Mouse (Mus musculus) hindbrain, embryonic 12.5 days (tissue): ENCODE data around the gene Vgll3. TPM values are rescaled to one million over a fixed set of nuclear protein-coding genes. Genes with fewer than 3 reads are reported as not detected.

Experiments
- ATAC-seq: fragments of 200-750 bp; cut with Nextera tagmentation; 2 replicates; pipeline ENCODE4 v1.8.0; 2017; ENCODE audit warnings: moderate TSS enrichment; ENCODE audit not compliant: low FRiP score
- H3K27ac ChIP-seq: fragments of 300-500 bp; sonication (generic); 2 replicates; pipeline ENCODE4 v1.5.1; 2016; ENCODE audit warnings: mild to moderate bottlenecking
- H3K27me3 ChIP-seq: fragments of 300-500 bp; sonication (generic); 2 replicates; pipeline ENCODE4 v1.6.1; 2016; ENCODE audit warnings: mild to moderate bottlenecking
- H3K36me3 ChIP-seq: fragments of 300-500 bp; sonication (generic); 2 replicates; pipeline ENCODE4 v1.6.1; 2016; ENCODE audit warnings: mild to moderate bottlenecking
- H3K4me1 ChIP-seq: fragments of 300-500 bp; sonication (generic); 2 replicates; pipeline ENCODE4 v1.6.1; 2016
- H3K4me2 ChIP-seq: fragments of 300-500 bp; sonication (generic); replicated peaks from 2 replicates; pipeline ENCODE4 v1.6.1; 2016; ENCODE audit warnings: mild to moderate bottlenecking
- H3K4me3 ChIP-seq: fragments of 300-500 bp; sonication (generic); 2 replicates; pipeline ENCODE4 v1.5.1; 2016; ENCODE audit warnings: mild to moderate bottlenecking
- H3K9ac ChIP-seq: fragments of 300-500 bp; sonication (generic); 2 replicates; pipeline ENCODE4 v1.6.1; 2016; ENCODE audit warnings: mild to moderate bottlenecking, moderate library complexity
- H3K9me3 ChIP-seq: fragments of 300-500 bp; sonication (generic); replicated peaks from 2 replicates; pipeline ENCODE4 v1.6.1; 2016; ENCODE audit warnings: mild to moderate bottlenecking
- WGBS: fragments of 180-500 bp; shearing (Covaris S2); methylation state at CpG from one replicate; pipeline ENCODE4 v1.1.7; 2016; 5-methylcytosine and 5-hydroxymethylcytosine counted together
- polyA plus RNA-seq: library from polyadenylated mRNA; unstranded; fragments of >200 nt; fragmentation: Nextera tagmentation; extraction: Ambion mirVana; gene quantifications from 2 replicates; pipeline ENCODE4 v1.2.1, GENCODE M21; 2016

Gene Vgll3
- polyA plus RNA-seq, 1 experiment from 2014 or later: 10.9 TPM

- no peak for ATAC-seq
- no peaks in the 10 kb centered on the region for H3K4me1 ChIP-seq
- 79% methylated on average over 2 of the region's 2 CpGs for WGBS
Observed at GRCm38 (mm10) chr16:65868933-65869332, 53.9 kb downstream of the Vgll3 start.

GRCm38 (mm10) chr16:65888940-65889339 lies 73.9 kb downstream of the Vgll3 start:
- Histone ChIP-seq H3K9ac (no peak overlapping the region), H3K4me1 (no peaks in the 10 kb centered on the region), H3K36me3 (no peaks in the 10 kb centered on the region), H3K9me3 (no peaks in the 10 kb centered on the region), H3K4me2 (no peak overlapping the region), H3K4me3 (no peak overlapping the region), H3K27ac (no peak overlapping the region), H3K27me3 (no peaks in the 10 kb centered on the region)
- 73% methylated on average over 4 of the region's 4 CpGs for WGBS
- ATAC-seq: no peak

More at GRCm38 (mm10) chr16:65868933-65869332, 53.9 kb downstream of the Vgll3 start:
- no peaks in the 10 kb centered on the region for H3K36me3 ChIP-seq
- H3K9me3 ChIP-seq: no peaks in the 10 kb centered on the region
- no peaks in the 10 kb centered on the region for H3K27me3 ChIP-seq
- H3K4me2 ChIP-seq: no peak overlapping the region
- no peak overlapping the region for H3K4me3 ChIP-seq
- H3K9ac ChIP-seq: no peak overlapping the region
- no peak overlapping the region for H3K27ac ChIP-seq
